In the genomic region with DNA sequence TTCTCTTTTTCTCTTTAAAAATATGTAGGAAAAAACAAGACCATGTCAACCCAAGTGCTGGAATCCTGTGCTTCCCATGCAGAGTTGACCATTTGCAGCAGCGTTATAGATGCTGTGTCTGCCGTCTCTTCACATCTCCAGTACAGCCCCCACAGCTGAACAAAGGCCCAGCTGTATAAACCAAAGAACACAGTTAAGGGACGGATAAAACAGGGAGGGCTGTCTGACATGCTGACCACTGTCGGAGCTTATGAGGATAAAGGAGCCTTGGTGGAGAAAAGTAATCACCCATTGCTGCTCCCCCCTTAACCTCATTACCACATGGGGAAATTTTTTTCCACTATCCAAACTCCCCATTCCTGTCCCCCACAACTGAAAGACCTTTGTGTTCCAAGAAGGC, we compare ENCODE assay signal across 15 mouse cellular contexts.
DNase-seq lines count a peak whose midpoint lies in the region; ATAC-seq lines count a peak whose summit lies in the region.
"Had no signal": no experiment of that assay in that cellular context is flagged by ENCODE, and none has a peak within 500 bp of the region (broad histone marks: within the 10 kb centered on the region; RNA-seq: fewer than 3 reads in every experiment).

No protein-coding gene starts in this region.

- no peaks in the 10 kb centered on the region for H3K27me3 ChIP-seq in hindbrain, embryonic 12.5 days
- H3K27me3 ChIP-seq in hindbrain, embryonic 16.5 days (replicated peaks; ENCODE audit: control insufficient read depth, insufficient read depth, low read length): no peaks in the 10 kb centered on the region
- no peaks in the 10 kb centered on the region for H3K27me3 ChIP-seq in embryonic facial prominence, embryonic 14.5 days (replicated peaks; ENCODE audit: control insufficient read depth, insufficient read depth, low read length)
- H3K27me3 ChIP-seq: embryonic facial prominence, embryonic 15.5 days; liver, embryonic 13.5 days had no signal

- no peaks in the 10 kb centered on the region for H3K9me3 ChIP-seq in hindbrain, embryonic 12.5 days (replicated peaks)
- no peaks in the 10 kb centered on the region for H3K9me3 ChIP-seq in hindbrain, embryonic 16.5 days (ENCODE audit: control insufficient read depth, low read length)
- H3K9me3 ChIP-seq in embryonic facial prominence, embryonic 14.5 days (ENCODE audit: control insufficient read depth, low read length): no peaks in the 10 kb centered on the region
- H3K9me3 ChIP-seq: embryonic facial prominence, embryonic 15.5 days; liver, embryonic 13.5 days had no signal

- DNase-seq in retina, postnatal 1 day: peak; percentile 47
- no peak for DNase-seq in retina, embryonic 14.5 days (ENCODE audit: low spot score)
- peak; percentile 17 for DNase-seq in embryonic facial prominence, embryonic 14.5 days (ENCODE audit: low spot score)
- no peak for DNase-seq in cerebellum, adult 8-10 months
- DNase-seq in urinary bladder, adult 2 months (ENCODE audit: low spot score): no peak
- DNase-seq: adrenal gland, postnatal 10 days; cerebellum, postnatal 10 days; gastrocnemius, adult 2 months; liver, embryonic 13.5 days had no signal

- no peaks in the 10 kb centered on the region for H3K36me3 ChIP-seq in hindbrain, embryonic 12.5 days
- H3K36me3 ChIP-seq in hindbrain, embryonic 16.5 days (ENCODE audit: control insufficient read depth, insufficient read depth, low read length): no peaks in the 10 kb centered on the region
- no peaks in the 10 kb centered on the region for H3K36me3 ChIP-seq in embryonic facial prominence, embryonic 14.5 days (ENCODE audit: control insufficient read depth, insufficient read depth, low read length)
- H3K36me3 ChIP-seq: embryonic facial prominence, embryonic 15.5 days; liver, embryonic 13.5 days had no signal

- no peak overlapping the region for H3K4me2 ChIP-seq in hindbrain, embryonic 12.5 days (replicated peaks)
- H3K4me2 ChIP-seq in hindbrain, embryonic 16.5 days (ENCODE audit: low read length): no peak overlapping the region
- no peak overlapping the region for H3K4me2 ChIP-seq in embryonic facial prominence, embryonic 14.5 days (ENCODE audit: low read depth, low read length)
- H3K4me2 ChIP-seq: embryonic facial prominence, embryonic 15.5 days; liver, embryonic 13.5 days had no signal

- ATAC-seq in hindbrain, embryonic 12.5 days (ENCODE audit: low FRiP score): no peak
- no peak for ATAC-seq in hindbrain, embryonic 16.5 days
- peak; percentile 19; the same call in 1 of the 2 replicates for ATAC-seq in embryonic facial prominence, embryonic 14.5 days (ENCODE audit: low read depth)
- ATAC-seq: CD4-positive, CD25-positive, alpha-beta regulatory T cell, adult 4 months; forebrain, embryonic 16.5 days; intestine, embryonic 16.5 days had no signal

- 0 out of 2 replicates have a peak overlapping the region, but pooled peaks have one; percentile 30 for H3K27ac ChIP-seq in hindbrain, embryonic 12.5 days
- H3K27ac ChIP-seq in hindbrain, embryonic 16.5 days (ENCODE audit: low read depth, low read length): no peak overlapping the region
- H3K27ac ChIP-seq in embryonic facial prominence, embryonic 14.5 days (replicated peaks; ENCODE audit: low read depth, low read length): 0 out of 2 replicates have a peak overlapping the region, but pooled peaks have one; percentile 28
- H3K27ac ChIP-seq: embryonic facial prominence, embryonic 15.5 days; gastrocnemius, adult 2 months; liver, embryonic 13.5 days had no signal

- no peak overlapping the region for H3K4me3 ChIP-seq in hindbrain, embryonic 12.5 days
- H3K4me3 ChIP-seq in hindbrain, embryonic 16.5 days (ENCODE audit: low read length): no peak overlapping the region
- no peak overlapping the region for H3K4me3 ChIP-seq in embryonic facial prominence, embryonic 14.5 days (ENCODE audit: low read depth, low read length)
- H3K4me3 ChIP-seq: embryonic facial prominence, embryonic 15.5 days; gastrocnemius, adult 2 months; liver, embryonic 13.5 days had no signal

- H3K4me1 ChIP-seq in hindbrain, embryonic 12.5 days: peaks cover 44% of the 10 kb centered on the region
- peaks cover 8% of the 10 kb centered on the region for H3K4me1 ChIP-seq in hindbrain, embryonic 16.5 days (ENCODE audit: control insufficient read depth, insufficient read depth, low read depth, low read length)
- peaks cover 25% of the 10 kb centered on the region; the same call in 1 of the 2 replicates for H3K4me1 ChIP-seq in embryonic facial prominence, embryonic 14.5 days (ENCODE audit: control insufficient read depth, insufficient read depth, low read length)
- H3K4me1 ChIP-seq: liver, embryonic 13.5 days had no signal

- 15% methylated on average over 4 of the region's 4 CpGs for WGBS in hindbrain, embryonic 12.5 days
- 28% methylated on average over 4 of the region's 4 CpGs for WGBS in hindbrain, embryonic 16.5 days
- 33% methylated on average over 4 of the region's 4 CpGs for WGBS in embryonic facial prominence, embryonic 14.5 days

- H3K9ac ChIP-seq in hindbrain, embryonic 12.5 days: no peak overlapping the region
- no peak overlapping the region for H3K9ac ChIP-seq in hindbrain, embryonic 16.5 days (ENCODE audit: low read depth, low read length)
- H3K9ac ChIP-seq in embryonic facial prominence, embryonic 14.5 days (ENCODE audit: low read depth, low read length): no peak overlapping the region
- H3K9ac ChIP-seq: embryonic facial prominence, embryonic 15.5 days; liver, embryonic 13.5 days had no signal

Comparison
In these comparisons a context has a peak if more than half of its experiments do, and no peak if none do; other contexts are left out.
1. DNase-seq: peak in retina, postnatal 1 day (single experiment) and embryonic facial prominence, embryonic 14.5 days (single experiment); none in retina, embryonic 14.5 days (single experiment), cerebellum, adult 8-10 months (single experiment) and urinary bladder, adult 2 months (single experiment).